Mouse (Mus musculus): Measurements from ENCODE around the gene Serpina3g.

DNA sequence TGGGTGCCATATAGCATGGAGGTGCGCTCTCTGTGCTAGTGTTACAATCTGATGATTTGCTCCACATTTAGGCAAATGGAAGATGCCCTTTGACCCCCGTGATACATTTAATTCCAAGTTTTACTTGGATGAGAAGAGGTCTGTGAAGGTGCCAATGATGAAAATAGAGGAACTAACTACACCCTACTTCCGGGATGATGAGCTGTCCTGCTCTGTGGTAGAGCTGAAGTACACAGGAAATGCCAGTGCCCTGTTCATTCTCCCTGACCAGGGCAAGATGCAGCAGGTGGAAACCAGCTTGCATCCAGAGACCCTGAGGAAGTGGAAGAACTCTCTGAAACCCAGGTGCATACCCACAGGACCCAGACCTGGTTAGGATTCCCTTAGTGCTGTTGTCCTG, 30.3 kb downstream of the Serpina3g start:
- no peak for TF ChIP-seq CTCF (IDR thresholded peaks at IDR 0.05; ENCODE audit: low read depth, low read length)
- no peak for TF ChIP-seq POLR2A (IDR thresholded peaks at IDR 0.05; ENCODE audit: insufficient read depth, low read length)
- TF ChIP-seq EP300 (IDR thresholded peaks at IDR 0.05; ENCODE audit: insufficient read depth, low read depth, low read length), result no peak
